Mouse (Mus musculus): ENCODE measurements around the gene Apol7e. TPM values are rescaled to one million over a fixed set of nuclear protein-coding genes. Genes with fewer than 3 reads are reported as not detected.
"Not testable (repeated sequence)": the region's sequence is repeated elsewhere in the genome, so short reads cannot be mapped to it uniquely, and the experiment has no call there.

The Apol7e gene
- total RNA-seq (2014; fragmentation: Nextera tagmentation) = not detected in 2 replicates
- 1.4 TPM in 1 of 2 replicates, not detected in the other for total RNA-seq (2017)

GRCm38 (mm10) chr15:77698656-77699055 is at the start of gene Apol7e:
Apol7e (plus strand) TSS chr15:77698857.
- ATAC-seq (replicated peaks; ENCODE audit: poor library complexity, severe bottlenecking) = not testable (repeated sequence)

- not testable (repeated sequence) for ATAC-seq (replicated peaks; ENCODE audit: poor library complexity, severe bottlenecking)
These were observed 47.5 kb upstream of the Apol7e start for GRCm38 (mm10) chr15:77651143-77651542.

- ATAC-seq (replicated peaks; ENCODE audit: poor library complexity, severe bottlenecking) = not testable (repeated sequence)
These were observed 38.9 kb upstream of the Apol7e start for GRCm38 (mm10) chr15:77659773-77660172.

GRCm38 (mm10) chr15:77661841-77662240 is 36.8 kb upstream of the Apol7e start:
- ATAC-seq (replicated peaks; ENCODE audit: poor library complexity, severe bottlenecking) = not testable (repeated sequence)

GRCm38 (mm10) chr15:77674081-77674480 is 24.6 kb upstream of the Apol7e start:
- ATAC-seq (replicated peaks; ENCODE audit: poor library complexity, severe bottlenecking) = not testable (repeated sequence)

- ATAC-seq (replicated peaks; ENCODE audit: poor library complexity, severe bottlenecking) = not testable (repeated sequence)
These were observed 14.7 kb upstream of the Apol7e start for GRCm38 (mm10) chr15:77683944-77684343.

GRCm38 (mm10) chr15:77691532-77692311 is 6.9 kb upstream of the Apol7e start:
- ATAC-seq (replicated peaks; ENCODE audit: poor library complexity, severe bottlenecking) = not testable (repeated sequence)

GRCm38 (mm10) chr15:77694687-77695295 is 3.9 kb upstream of the Apol7e start:
- ATAC-seq (replicated peaks; ENCODE audit: poor library complexity, severe bottlenecking) = not testable (repeated sequence)

- ATAC-seq (replicated peaks; ENCODE audit: poor library complexity, severe bottlenecking) = not testable (repeated sequence)
These were observed 6.6 kb downstream of the Apol7e start for GRCm38 (mm10) chr15:77705306-77705705.

- ATAC-seq (replicated peaks; ENCODE audit: poor library complexity, severe bottlenecking) = not testable (repeated sequence)
These were observed 10.3 kb downstream of the Apol7e start for GRCm38 (mm10) chr15:77708936-77709335.

- ATAC-seq (replicated peaks; ENCODE audit: poor library complexity, severe bottlenecking) = not testable (repeated sequence)
These were observed 19.6 kb downstream of the Apol7e start for GRCm38 (mm10) chr15:77718240-77718639.

GRCm38 (mm10) chr15:77721509-77721908 is 22.9 kb downstream of the Apol7e start:
- not testable (repeated sequence) for ATAC-seq (replicated peaks; ENCODE audit: poor library complexity, severe bottlenecking)

- peak; percentile 39 for ATAC-seq (replicated peaks; ENCODE audit: poor library complexity, severe bottlenecking)
These were observed 25.7 kb downstream of the Apol7e start for GRCm38 (mm10) chr15:77724208-77724911.

GRCm38 (mm10) chr15:77725393-77726020 is 26.9 kb downstream of the Apol7e start:
- not testable (repeated sequence) for ATAC-seq (replicated peaks; ENCODE audit: poor library complexity, severe bottlenecking)

- peak; percentile 47 for ATAC-seq (replicated peaks; ENCODE audit: poor library complexity, severe bottlenecking)
These were observed 28.5 kb downstream of the Apol7e start for GRCm38 (mm10) chr15:77727139-77727538.

GRCm38 (mm10) chr15:77727745-77728144 is 29.1 kb downstream of the Apol7e start:
- ATAC-seq (replicated peaks; ENCODE audit: poor library complexity, severe bottlenecking) = not testable (repeated sequence)

GRCm38 (mm10) chr15:77728739-77729138 is 30.1 kb downstream of the Apol7e start, which contains the start of gene Apol9b:
Apol9b (plus strand) TSS chr15:77729039.
- ATAC-seq (replicated peaks; ENCODE audit: poor library complexity, severe bottlenecking) = not testable (repeated sequence)

GRCm38 (mm10) chr15:77731605-77732004 is 32.9 kb downstream of the Apol7e start:
- ATAC-seq (replicated peaks; ENCODE audit: poor library complexity, severe bottlenecking) = no peak

- not testable (repeated sequence) for ATAC-seq (replicated peaks; ENCODE audit: poor library complexity, severe bottlenecking)
These were observed 34.2 kb downstream of the Apol7e start for GRCm38 (mm10) chr15:77732851-77733250.

- ATAC-seq (replicated peaks; ENCODE audit: poor library complexity, severe bottlenecking) = peak; percentile 35
These were observed 34.7 kb downstream of the Apol7e start for GRCm38 (mm10) chr15:77733380-77733779.

Measured in granulocyte monocyte progenitor cell, adult 5-6 weeks (primary cell).